Mouse (Mus musculus) embryonic facial prominence, embryonic 14.5 days (tissue): Measurements from ENCODE around the gene Usp48. TPM values are rescaled to one million over a fixed set of nuclear protein-coding genes. Genes with fewer than 3 reads are reported as not detected.

ENCODE experiments used
- ATAC-seq: fragments of 200-750 bp; cut with Nextera tagmentation; 2 replicates; pipeline ENCODE4 v1.8.0; 2017; ENCODE audit warnings: low read depth, moderate number of reproducible peaks, moderate TSS enrichment
- DNase-seq: peaks from one replicate; pipeline ENCODE4 v3.0.0-alpha.2; 2015; ENCODE audit warnings: low spot score
- H3K27ac ChIP-seq: fragments of 300-500 bp; sonication (generic); replicated peaks from 2 replicates; pipeline ENCODE4 v1.5.1; 2014; ENCODE audit warnings: low read depth, mild to moderate bottlenecking, low read length, moderate library complexity
- H3K27me3 ChIP-seq: fragments of 300-500 bp; sonication (generic); replicated peaks from 2 replicates; pipeline ENCODE4 v1.6.1; 2014; ENCODE audit warnings: low read length; ENCODE audit not compliant: control insufficient read depth, insufficient read depth
- H3K36me3 ChIP-seq: fragments of 300-500 bp; sonication (generic); 2 replicates; pipeline ENCODE4 v1.6.1; 2014; ENCODE audit warnings: low read length, mixed read lengths; ENCODE audit not compliant: control insufficient read depth, insufficient read depth
- H3K4me1 ChIP-seq: fragments of 300-500 bp; sonication (generic); 2 replicates; pipeline ENCODE4 v1.6.1; 2014; ENCODE audit warnings: antibody characterized with exemption, low read length; ENCODE audit not compliant: control insufficient read depth, insufficient read depth
- H3K4me2 ChIP-seq: fragments of 300-500 bp; sonication (generic); 2 replicates; pipeline ENCODE4 v1.6.1; 2014; ENCODE audit warnings: low read depth, mild to moderate bottlenecking, low read length, moderate library complexity, mixed read lengths
- H3K4me3 ChIP-seq: fragments of 300-500 bp; sonication (generic); 2 replicates; pipeline ENCODE4 v1.5.1; 2014; ENCODE audit warnings: low read depth, mild to moderate bottlenecking, low read length
- H3K9ac ChIP-seq: fragments of 300-500 bp; sonication (generic); 2 replicates; pipeline ENCODE4 v1.6.1; 2014; ENCODE audit warnings: low read depth, mild to moderate bottlenecking, low read length, moderate library complexity, mixed read lengths
- H3K9me3 ChIP-seq: fragments of 300-500 bp; sonication (generic); 2 replicates; pipeline ENCODE4 v1.6.1; 2016; ENCODE audit warnings: low read length; ENCODE audit not compliant: control insufficient read depth
- WGBS: fragments of 180-500 bp; shearing (Covaris S2); extraction: QIAGEN DNeasy Blood & Tissue Kit; methylation state at CpG from one replicate; pipeline ENCODE4 v1.1.7; 2014; 5-methylcytosine and 5-hydroxymethylcytosine counted together
- polyA plus RNA-seq: library from polyadenylated mRNA; unstranded; fragments of >200 nt; fragmentation: Nextera tagmentation; extraction: Ambion mirVana; gene quantifications from 2 replicates; pipeline ENCODE4 v1.2.1, GENCODE M21; 2014

The Usp48 gene
- polyA plus RNA-seq, 1 experiment from 2014 or later = 59.8 TPM

DNA sequence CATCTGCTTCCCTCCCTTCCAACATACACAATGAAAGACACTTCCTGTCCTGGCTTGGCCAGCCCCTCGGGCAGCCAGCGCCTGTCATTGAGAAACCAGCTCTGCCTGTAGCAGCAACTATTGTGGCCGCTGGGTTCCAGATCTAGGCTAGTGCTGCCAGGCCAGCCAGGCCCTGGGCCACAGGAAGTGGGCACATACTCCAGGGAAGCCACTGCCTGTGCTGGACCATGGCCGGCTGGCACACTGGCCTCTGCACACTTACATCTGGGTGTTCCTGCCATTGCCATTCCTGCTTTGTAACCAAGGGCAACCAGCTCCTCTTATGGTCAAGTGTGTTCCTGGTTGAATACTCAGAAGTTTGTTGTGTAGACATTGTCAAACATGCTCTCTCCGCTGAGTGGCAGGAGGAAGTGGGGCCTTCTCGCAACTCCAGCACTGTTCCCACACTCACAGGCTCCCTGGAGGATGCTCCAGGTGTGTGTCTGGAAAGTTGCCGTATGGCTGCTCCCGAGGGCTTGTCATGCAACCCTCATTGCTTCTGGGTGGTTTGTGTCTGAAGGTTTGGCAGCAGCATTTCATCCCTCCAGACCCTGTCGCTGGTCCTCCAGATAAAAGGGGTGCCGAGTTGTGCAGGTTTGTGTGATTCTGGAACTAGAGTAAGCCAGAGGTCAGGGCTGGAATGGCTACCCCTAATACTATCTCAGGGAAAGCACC lies 67.0 kb downstream of the Usp48 start:
- ATAC-seq (no peak), DNase-seq (no peak)
- no peak overlapping the region for H3K9ac ChIP-seq
- H3K27ac ChIP-seq = no peak overlapping the region
- H3K4me3 ChIP-seq = no peak overlapping the region
- WGBS = 49% methylated on average over 10 of the region's 10 CpGs
- H3K4me2 ChIP-seq = no peak overlapping the region
- H3K4me1 ChIP-seq = peaks cover 19% of the 10 kb centered on the region; the same call in 1 of the 2 replicates
- H3K9me3 ChIP-seq = no peaks in the 10 kb centered on the region
- peaks cover 3% of the 10 kb centered on the region; the same call in 1 of the 2 replicates for H3K27me3 ChIP-seq
- peaks cover 32% of the 10 kb centered on the region for H3K36me3 ChIP-seq

DNA sequence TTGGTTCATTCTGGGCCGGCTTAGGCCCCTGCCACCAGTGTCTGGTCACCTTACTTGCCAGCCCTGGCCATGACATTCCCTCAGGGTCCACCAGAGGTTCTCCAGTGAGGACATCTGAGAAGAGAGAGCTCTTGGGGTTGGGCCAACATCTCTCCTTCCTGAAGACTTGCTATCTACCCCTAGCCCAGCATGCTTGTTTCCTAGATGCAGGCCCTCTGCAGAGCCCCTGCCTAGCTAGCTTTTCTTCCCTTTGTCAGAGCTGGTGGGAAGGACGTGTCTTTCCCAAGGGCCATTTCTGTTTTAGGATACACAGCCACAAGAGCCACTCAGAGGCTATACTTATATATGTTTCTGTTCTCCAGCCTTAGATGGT lies 67.5 kb downstream of the Usp48 start:
- H3K4me1 ChIP-seq = peaks cover 19% of the 10 kb centered on the region; the same call in 1 of the 2 replicates
- H3K27me3 ChIP-seq = peaks cover 4% of the 10 kb centered on the region; the same call in 1 of the 2 replicates
- H3K27ac ChIP-seq = no peak overlapping the region
- no peaks in the 10 kb centered on the region for H3K9me3 ChIP-seq
- peaks cover 27% of the 10 kb centered on the region for H3K36me3 ChIP-seq
- WGBS = 70% methylated on average over 2 of the region's 2 CpGs
- H3K4me2 ChIP-seq = no peak overlapping the region
- H3K9ac ChIP-seq = no peak overlapping the region
- no peak overlapping the region for H3K4me3 ChIP-seq
- DNase-seq (no peak), ATAC-seq (no peak)

DNA sequence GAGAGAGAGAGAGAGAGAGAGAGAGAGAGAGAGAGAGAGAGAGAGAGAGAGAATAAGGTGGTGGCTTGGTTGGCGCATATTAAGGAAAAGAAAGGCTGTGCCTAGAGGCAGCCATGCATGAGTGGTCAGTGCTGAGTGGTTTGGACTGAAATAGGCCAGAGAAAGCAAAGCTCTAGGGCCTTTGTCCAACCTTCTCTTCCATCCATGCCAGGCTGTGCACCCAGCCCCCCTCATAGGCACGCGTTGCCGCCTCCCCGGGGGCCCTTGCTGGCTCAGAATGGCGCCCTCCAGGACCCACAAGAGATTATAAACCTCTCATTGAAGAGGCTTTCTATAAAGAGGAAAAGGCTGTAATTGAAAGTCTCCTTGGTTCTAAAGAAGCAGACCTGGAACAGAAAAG lies 68.0 kb downstream of the Usp48 start:
- Histone ChIP-seq H3K4me3 (no peak overlapping the region), H3K9me3 (no peaks in the 10 kb centered on the region), H3K9ac (no peak overlapping the region), H3K27ac (no peak overlapping the region), H3K4me1 (peaks cover 19% of the 10 kb centered on the region; the same call in 1 of the 2 replicates), H3K4me2 (no peak overlapping the region), H3K27me3 (peaks cover 4% of the 10 kb centered on the region; the same call in 1 of the 2 replicates), H3K36me3 (peaks cover 22% of the 10 kb centered on the region)
- no peak; the same call in 1 of the 2 replicates for ATAC-seq
- DNase-seq = no peak
- WGBS = 87% methylated on average over 6 of the region's 6 CpGs

DNA sequence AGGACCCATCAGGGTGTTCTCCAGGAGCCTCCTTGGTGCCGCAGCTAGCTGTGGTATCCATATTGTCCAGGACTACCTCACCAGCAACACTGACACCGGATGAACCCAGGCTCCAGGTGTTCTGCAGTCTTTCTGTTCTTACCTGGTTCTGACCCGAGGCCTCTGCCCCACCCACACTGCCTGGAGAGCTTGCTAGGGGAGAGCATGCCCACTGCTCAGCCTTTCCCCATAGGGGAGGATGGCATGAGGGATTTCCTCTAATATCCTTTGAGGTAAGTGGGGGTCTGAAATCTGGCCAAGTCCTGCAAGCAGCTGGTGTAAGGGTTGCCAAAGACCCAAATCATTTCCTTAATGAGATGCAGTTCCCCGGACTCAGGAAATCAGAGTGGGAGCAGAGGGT lies 69.9 kb downstream of the Usp48 start:
- no peak overlapping the region for H3K9ac ChIP-seq
- DNase-seq = no peak
- H3K4me2 ChIP-seq = no peak overlapping the region
- H3K36me3 ChIP-seq = 0 out of 2 replicates have a peak, but pooled peaks cover 3% of the 10 kb centered on the region
- no peaks in the 10 kb centered on the region for H3K9me3 ChIP-seq
- peaks cover 4% of the 10 kb centered on the region; the same call in 1 of the 2 replicates for H3K27me3 ChIP-seq
- no peak overlapping the region for H3K27ac ChIP-seq
- WGBS = 65% methylated on average over 4 of the region's 4 CpGs
- ATAC-seq = no peak
- no peak overlapping the region for H3K4me3 ChIP-seq
- peaks cover 19% of the 10 kb centered on the region; the same call in 1 of the 2 replicates for H3K4me1 ChIP-seq

DNA sequence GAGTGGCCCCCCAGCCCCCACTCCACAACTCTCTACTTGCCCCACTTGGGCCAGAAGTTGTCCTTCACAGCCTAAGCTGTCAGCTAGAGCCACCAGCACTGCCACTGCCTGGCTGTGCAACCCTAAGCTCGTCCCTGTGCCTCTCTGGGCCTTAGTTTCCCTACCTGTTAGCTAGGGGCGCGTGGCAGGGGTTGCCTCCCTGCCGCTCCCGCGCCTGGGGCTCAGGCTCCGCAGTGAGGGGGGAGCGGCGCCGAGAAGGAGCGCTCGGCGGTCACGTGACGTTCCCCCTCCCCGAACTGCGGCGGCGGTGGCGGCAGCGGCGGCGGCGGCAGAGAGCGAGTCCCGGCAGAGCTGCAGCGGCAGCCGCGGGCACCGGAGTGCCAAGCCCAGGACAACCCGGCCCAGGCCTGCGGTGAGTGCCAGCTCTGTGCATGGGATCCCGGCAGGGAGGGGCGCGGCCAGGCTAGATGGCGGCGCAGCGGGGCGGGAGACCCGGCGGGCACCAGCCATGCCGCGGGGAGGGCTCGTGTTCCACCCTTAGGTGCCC lies 71.0 kb downstream of the Usp48 start, which contains the start of gene Rap1gap:
TSS of gene Rap1gap (plus strand) at position 294 of the 547 bp plus-strand sequence.
- H3K4me1 ChIP-seq = peaks cover 19% of the 10 kb centered on the region; the same call in 1 of the 2 replicates
- DNase-seq = no peak
- no peaks in the 10 kb centered on the region for H3K9me3 ChIP-seq
- peak within 1 kb of the TSS; percentile 73 for H3K9ac ChIP-seq
- ATAC-seq = peak; percentile 28
- H3K27me3 ChIP-seq = peaks cover 4% of the 10 kb centered on the region; the same call in 1 of the 2 replicates
- peak within 1 kb of the TSS; percentile 92 for H3K4me2 ChIP-seq
- WGBS = 0% methylated on average over 15 of the region's 44 CpGs
- peak within 1 kb of the TSS; percentile 56 for H3K4me3 ChIP-seq
- no peaks in the 10 kb centered on the region for H3K36me3 ChIP-seq
- no peak within 1 kb of the TSS for H3K27ac ChIP-seq

DNA sequence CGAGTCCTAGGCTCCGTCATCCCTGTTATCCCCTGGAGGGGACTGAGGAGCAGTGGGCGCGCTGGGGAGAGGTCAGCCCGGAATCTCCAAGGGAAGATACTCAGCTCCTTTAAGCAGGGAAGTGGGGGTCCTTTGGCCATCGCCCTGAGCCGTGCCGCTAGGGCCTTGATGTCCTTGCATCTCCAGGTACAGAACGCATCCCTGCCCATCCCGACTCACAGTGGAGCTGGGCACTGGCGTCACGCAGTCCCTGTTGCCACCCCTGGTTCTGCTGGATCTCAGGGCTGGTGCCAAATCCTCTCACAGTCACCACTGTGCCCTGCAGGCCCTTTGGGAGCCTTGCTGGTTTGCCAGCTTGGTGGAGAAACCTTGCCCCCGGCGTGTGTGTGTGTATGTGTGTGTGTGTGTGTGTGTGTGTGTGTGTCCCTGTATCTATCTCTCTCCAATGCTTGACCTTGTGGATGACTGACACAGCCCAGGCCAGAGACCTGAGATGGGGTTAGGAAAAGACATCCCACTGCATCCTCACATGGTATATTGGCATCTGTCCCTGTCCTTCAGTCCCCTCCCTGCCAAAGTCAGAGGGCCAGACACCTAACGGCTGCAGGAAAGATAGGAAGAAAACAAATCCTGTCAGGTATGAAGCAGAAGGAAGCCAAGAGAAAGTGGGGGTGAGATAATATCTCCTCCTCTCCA lies 71.6 kb downstream of the Usp48 start:
- Histone ChIP-seq H3K9me3 (no peaks in the 10 kb centered on the region), H3K4me3 (peak overlapping the region; percentile 56), H3K36me3 (no peaks in the 10 kb centered on the region), H3K9ac (peak overlapping the region; percentile 73), H3K27me3 (peaks cover 4% of the 10 kb centered on the region; the same call in 1 of the 2 replicates), H3K27ac (no peak overlapping the region), H3K4me1 (peaks cover 19% of the 10 kb centered on the region; the same call in 1 of the 2 replicates), H3K4me2 (peak overlapping the region; percentile 92)
- DNase-seq (no peak), ATAC-seq (peak; percentile 23)
- 15% methylated on average over 10 of the region's 15 CpGs for WGBS

DNA sequence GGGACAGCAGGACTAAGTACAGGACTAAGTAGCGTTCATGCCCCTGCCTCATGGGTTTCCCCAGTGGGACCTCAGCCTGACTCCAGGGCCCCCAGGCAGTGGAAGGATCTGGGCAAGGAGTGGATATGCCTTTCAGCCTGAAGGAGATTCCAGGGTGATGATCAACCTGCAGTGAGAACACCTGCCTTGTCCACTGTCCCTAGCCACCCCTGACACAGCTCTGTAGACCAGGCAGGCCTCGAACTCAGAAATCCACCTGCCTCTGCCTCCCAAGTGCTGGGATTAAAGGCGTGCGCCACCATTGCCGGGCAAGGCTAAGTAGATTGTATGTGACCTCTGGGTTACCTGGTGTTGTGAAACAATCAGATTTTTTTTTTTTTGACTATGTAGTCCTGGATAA lies 72.2 kb downstream of the Usp48 start:
- WGBS = 84% methylated on average over 5 of the region's 5 CpGs
- Histone ChIP-seq H3K27me3 (peaks cover 4% of the 10 kb centered on the region; the same call in 1 of the 2 replicates), H3K4me3 (no peak overlapping the region), H3K27ac (no peak overlapping the region), H3K9ac (no peak overlapping the region), H3K4me2 (no peak overlapping the region), H3K9me3 (no peaks in the 10 kb centered on the region), H3K36me3 (no peaks in the 10 kb centered on the region), H3K4me1 (peaks cover 15% of the 10 kb centered on the region; the same call in 1 of the 2 replicates)
- no peak for DNase-seq
- no peak for ATAC-seq

DNA sequence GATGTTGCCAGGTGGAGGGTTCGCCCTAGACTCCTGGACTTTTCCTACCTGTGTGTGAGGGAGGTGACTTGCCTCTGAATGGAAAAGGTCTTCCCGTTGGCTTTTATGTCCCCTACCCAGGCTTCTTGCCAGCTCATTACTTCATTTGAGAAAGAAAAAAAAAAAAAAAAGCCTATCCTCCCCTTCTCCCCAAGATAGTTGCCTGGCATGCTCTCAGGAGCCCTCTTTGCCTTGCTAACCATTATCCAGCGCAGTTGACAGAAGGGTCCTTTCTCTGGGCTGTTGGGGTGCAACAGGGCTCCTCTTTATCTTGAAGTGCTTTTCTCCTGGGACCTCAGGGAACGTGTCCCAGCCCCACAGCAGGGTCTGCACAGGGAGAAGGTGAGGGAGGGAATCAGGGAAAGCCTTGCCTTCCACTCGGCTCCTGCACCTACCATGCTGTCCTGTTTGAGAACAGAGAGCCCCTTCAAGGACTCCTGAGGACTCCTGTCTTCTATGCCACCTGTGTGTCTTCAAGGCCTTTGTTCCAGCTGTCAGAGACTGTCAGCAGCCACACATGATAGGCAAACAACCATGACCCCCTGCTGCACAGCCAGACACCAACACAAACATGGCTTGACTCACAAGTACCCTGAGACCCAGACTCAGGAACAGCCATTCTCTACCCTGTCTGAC lies 72.9 kb downstream of the Usp48 start:
- 52% methylated on average over 5 of the region's 5 CpGs for WGBS
- no peak overlapping the region for H3K9ac ChIP-seq
- H3K4me3 ChIP-seq = no peak overlapping the region
- DNase-seq = no peak
- H3K4me2 ChIP-seq = no peak overlapping the region
- peaks cover 4% of the 10 kb centered on the region; the same call in 1 of the 2 replicates for H3K27me3 ChIP-seq
- H3K4me1 ChIP-seq = peaks cover 14% of the 10 kb centered on the region; the same call in 1 of the 2 replicates
- H3K36me3 ChIP-seq = no peaks in the 10 kb centered on the region
- H3K27ac ChIP-seq = no peak overlapping the region
- H3K9me3 ChIP-seq = no peaks in the 10 kb centered on the region
- no peak for ATAC-seq
